Mouse (Mus musculus): ENCODE measurements around the gene Tfcp2l1.

GRCm38 (mm10) chr1:118642296-118642999 is 14.7 kb downstream of the Tfcp2l1 start:
- TF ChIP-seq POLR2A (IDR thresholded peaks at IDR 0.05; ENCODE audit: low read depth, low read length) (no peak), CTCF (IDR thresholded peaks at IDR 0.05; ENCODE audit: extremely low read depth, insufficient read depth, insufficient read length, insufficient replicate concordance) (no peak)

Measured in spleen, adult 2 months (tissue).